Mouse (Mus musculus) lung, postnatal 14 days (tissue): Measurements from ENCODE around the gene Dnal1.

Source experiments
- DNase-seq: peaks from one replicate; pipeline ENCODE4 v3.0.0; 2021

Gene Dnal1

GRCm38 (mm10) chr12:84128576-84128975, 14.4 kb downstream of the Dnal1 start:
- no peak for DNase-seq

- no peak for DNase-seq
Observed at GRCm38 (mm10) chr12:84129931-84130330, 15.8 kb downstream of the Dnal1 start.

- DNase-seq: peak; percentile 63
Observed at GRCm38 (mm10) chr12:84132265-84132664, 18.1 kb downstream of the Dnal1 start.

- DNase-seq: no peak
Observed at GRCm38 (mm10) chr12:84137131-84137530, 23.0 kb downstream of the Dnal1 start.

GRCm38 (mm10) chr12:84140135-84140534, 26.0 kb downstream of the Dnal1 start:
- DNase-seq: no peak

GRCm38 (mm10) chr12:84141271-84141670, 27.1 kb downstream of the Dnal1 start:
- no peak for DNase-seq

GRCm38 (mm10) chr12:84142281-84143050, 28.3 kb downstream of the Dnal1 start:
- DNase-seq: no peak

- peak; percentile 65 for DNase-seq
Observed at GRCm38 (mm10) chr12:84147954-84148621, 33.9 kb downstream of the Dnal1 start, which contains the start of gene Pnma1. Gene Pnma1, minus strand, starts transcription at chr12:84148489.

GRCm38 (mm10) chr12:84148622-84149012, 34.5 kb downstream of the Dnal1 start:
- no peak for DNase-seq

- DNase-seq: no peak
Observed at GRCm38 (mm10) chr12:84149971-84150370, 35.8 kb downstream of the Dnal1 start.

- DNase-seq: no peak
Observed at GRCm38 (mm10) chr12:84150976-84151375, 36.8 kb downstream of the Dnal1 start.

- no peak for DNase-seq
Observed at GRCm38 (mm10) chr12:84151911-84152310, 37.7 kb downstream of the Dnal1 start.

GRCm38 (mm10) chr12:84152352-84153190, 38.4 kb downstream of the Dnal1 start:
- DNase-seq: no peak

- DNase-seq: no peak
Observed at GRCm38 (mm10) chr12:84153414-84153813, 39.2 kb downstream of the Dnal1 start.

GRCm38 (mm10) chr12:84154786-84155522, 40.8 kb downstream of the Dnal1 start:
- peak; percentile 76 for DNase-seq

- DNase-seq: no peak
Observed at GRCm38 (mm10) chr12:84155523-84155871, 41.3 kb downstream of the Dnal1 start.

- DNase-seq: no peak
Observed at GRCm38 (mm10) chr12:84156210-84156609, 42.0 kb downstream of the Dnal1 start.

- DNase-seq: no peak
Observed at GRCm38 (mm10) chr12:84158156-84158555, 44.0 kb downstream of the Dnal1 start.

- DNase-seq: no peak
Observed at GRCm38 (mm10) chr12:84160491-84160890, 46.3 kb downstream of the Dnal1 start.

GRCm38 (mm10) chr12:84161116-84161515, 47.0 kb downstream of the Dnal1 start:
- no peak for DNase-seq

- no peak for DNase-seq
Observed at GRCm38 (mm10) chr12:84161616-84162433, 47.7 kb downstream of the Dnal1 start.

- peak; percentile 66 for DNase-seq
Observed at GRCm38 (mm10) chr12:84163133-84163532, 49.0 kb downstream of the Dnal1 start.
